Mouse (Mus musculus): Measurements from ENCODE around the gene Tuba1c. TPM values are rescaled to one million over a fixed set of nuclear protein-coding genes. Genes with fewer than 3 reads are reported as not detected.
"Not testable (repeated sequence)": the region's sequence is repeated elsewhere in the genome, so short reads cannot be mapped to it uniquely, and the experiment has no call there.

Tuba1c gene
- total and polyA plus RNA-seq, 2 experiments, result 60.9 to 281 TPM

GRCm38 (mm10) chr15:99065557-99066165, 36.0 kb downstream of the Tuba1c start:
- Histone ChIP-seq H3K9ac (ENCODE audit: low read depth, low read length) (no peak overlapping the region), H3K27ac (replicated peaks; ENCODE audit: insufficient read depth, low read depth, low read length) (no peak overlapping the region), H3K4me1 (ENCODE audit: control insufficient read depth, insufficient read depth, low read length) (no peaks in the 10 kb centered on the region), H3K4me3 (ENCODE audit: insufficient read depth, low read depth, low read length) (no peak overlapping the region), H3K27me3 (ENCODE audit: control insufficient read depth, insufficient read depth, low read length) (no peaks in the 10 kb centered on the region), H3K36me3 (ENCODE audit: control insufficient read depth, insufficient read depth, low read length) (no peaks in the 10 kb centered on the region), H3K79me2 (ENCODE audit: control insufficient read depth, insufficient read depth, low read length) (no peaks in the 10 kb centered on the region)
- WGBS, result 80% methylated on average over 12 of the region's 12 CpGs
- TF ChIP-seq CTCF (IDR thresholded peaks at IDR 0.05; ENCODE audit: low read depth, low read length) (no peak), POLR2A (IDR thresholded peaks at IDR 0.05; ENCODE audit: extremely low read depth, insufficient read depth, low read length) (no peak)
- DNase-seq (ENCODE audit: extremely low read depth, low read depth, low spot score), result no peak

GRCm38 (mm10) chr15:99071988-99072387, 42.3 kb downstream of the Tuba1c start:
- Histone ChIP-seq H3K27ac (replicated peaks; ENCODE audit: insufficient read depth, low read depth, low read length) (no peak overlapping the region), H3K79me2 (ENCODE audit: control insufficient read depth, insufficient read depth, low read length) (no peaks in the 10 kb centered on the region), H3K36me3 (ENCODE audit: control insufficient read depth, insufficient read depth, low read length) (no peaks in the 10 kb centered on the region), H3K4me3 (ENCODE audit: insufficient read depth, low read depth, low read length) (no peak overlapping the region), H3K9ac (ENCODE audit: low read depth, low read length) (no peak overlapping the region), H3K27me3 (ENCODE audit: control insufficient read depth, insufficient read depth, low read length) (no peaks in the 10 kb centered on the region), H3K4me1 (ENCODE audit: control insufficient read depth, insufficient read depth, low read length) (no peaks in the 10 kb centered on the region)
- TF ChIP-seq CTCF (IDR thresholded peaks at IDR 0.05; ENCODE audit: low read depth, low read length) (no peak), POLR2A (IDR thresholded peaks at IDR 0.05; ENCODE audit: extremely low read depth, insufficient read depth, low read length) (no peak)
- WGBS, result 92% methylated on average over 1 of the region's 1 CpGs
- DNase-seq (ENCODE audit: extremely low read depth, low read depth, low spot score), result no peak

- H3K27ac ChIP-seq (replicated peaks; ENCODE audit: insufficient read depth, low read depth, low read length), result peak within 1 kb of the TSS; percentile 62
- no peaks in the 10 kb centered on the region for H3K27me3 ChIP-seq (ENCODE audit: control insufficient read depth, insufficient read depth, low read length)
- H3K79me2 ChIP-seq (ENCODE audit: control insufficient read depth, insufficient read depth, low read length), result no peaks in the 10 kb centered on the region
- TF ChIP-seq CTCF (IDR thresholded peaks at IDR 0.05; ENCODE audit: low read depth, low read length) (no peak), POLR2A (IDR thresholded peaks at IDR 0.05; ENCODE audit: extremely low read depth, insufficient read depth, low read length) (no peak)
- DNase-seq (ENCODE audit: extremely low read depth, low read depth, low spot score), result no peak
- H3K4me1 ChIP-seq (ENCODE audit: control insufficient read depth, insufficient read depth, low read length), result no peaks in the 10 kb centered on the region
- peak within 1 kb of the TSS; percentile 70 for H3K4me3 ChIP-seq (ENCODE audit: insufficient read depth, low read depth, low read length)
- H3K36me3 ChIP-seq (ENCODE audit: control insufficient read depth, insufficient read depth, low read length), result no peaks in the 10 kb centered on the region
- 21% methylated on average over 9 of the region's 9 CpGs for WGBS
- peak within 1 kb of the TSS; percentile 75 for H3K9ac ChIP-seq (ENCODE audit: low read depth, low read length)
Observed at GRCm38 (mm10) chr15:99074019-99074599, 44.4 kb downstream of the Tuba1c start, which contains the start of gene Troap. Gene Troap, plus strand, starts transcription at chr15:99074575.

DNA sequence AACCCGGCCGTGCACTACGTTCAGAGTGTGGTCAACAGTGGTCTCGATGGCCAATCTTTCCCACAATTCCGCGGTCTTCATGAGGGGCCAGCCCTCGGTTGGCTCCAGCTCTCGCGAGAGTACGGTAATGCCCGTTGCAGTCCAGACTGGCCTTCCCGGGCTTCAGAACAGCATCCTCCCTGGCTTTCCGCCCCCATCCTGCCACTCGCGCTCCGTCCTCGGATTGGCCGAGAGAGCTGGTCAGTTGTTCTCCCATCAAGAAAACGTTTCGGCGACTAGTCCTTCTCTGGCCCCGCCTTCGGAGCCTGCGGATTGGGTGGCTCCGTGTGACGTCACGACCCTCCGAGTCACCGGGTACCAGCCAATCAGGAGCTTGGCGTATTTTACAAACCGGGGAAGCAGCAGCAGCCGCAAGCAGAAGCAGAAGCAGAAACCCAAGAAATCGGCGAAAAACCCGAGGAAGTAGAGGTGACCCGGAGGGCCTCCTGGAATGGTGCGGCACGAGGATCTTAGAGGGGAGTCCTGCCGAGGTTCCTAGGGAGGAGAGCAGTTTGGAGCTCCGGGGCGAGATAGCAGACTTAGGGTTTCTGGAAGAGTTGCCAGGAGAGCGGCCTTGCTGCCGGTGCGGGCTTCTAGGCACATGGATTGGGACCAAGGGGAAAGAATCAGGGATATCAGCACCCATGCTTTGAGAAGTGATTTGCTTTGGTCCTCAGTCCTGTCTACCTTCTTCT, 45.1 kb downstream of the Tuba1c start:
- peak; percentile 88 for DNase-seq (ENCODE audit: extremely low read depth, low read depth, low spot score)
- Histone ChIP-seq H3K9ac (ENCODE audit: low read depth, low read length) (peak overlapping the region; percentile 75), H3K79me2 (ENCODE audit: control insufficient read depth, insufficient read depth, low read length) (no peaks in the 10 kb centered on the region), H3K27ac (replicated peaks; ENCODE audit: insufficient read depth, low read depth, low read length) (peak overlapping the region; percentile 62), H3K4me3 (ENCODE audit: insufficient read depth, low read depth, low read length) (peak overlapping the region; percentile 70), H3K4me1 (ENCODE audit: control insufficient read depth, insufficient read depth, low read length) (no peaks in the 10 kb centered on the region), H3K36me3 (ENCODE audit: control insufficient read depth, insufficient read depth, low read length) (no peaks in the 10 kb centered on the region), H3K27me3 (ENCODE audit: control insufficient read depth, insufficient read depth, low read length) (no peaks in the 10 kb centered on the region)
- under 1% methylated on average over 44 of the region's 44 CpGs for WGBS
- 0 out of 2 replicates have a peak, but pooled peaks have one; percentile 21 for TF ChIP-seq POLR2A (IDR thresholded peaks at IDR 0.05; ENCODE audit: extremely low read depth, insufficient read depth, low read length)
- TF ChIP-seq CTCF (IDR thresholded peaks at IDR 0.05; ENCODE audit: low read depth, low read length), result no peak

- H3K4me1 ChIP-seq (ENCODE audit: control insufficient read depth, insufficient read depth, low read length); H3K36me3 ChIP-seq (ENCODE audit: control insufficient read depth, insufficient read depth, low read length); H3K27ac ChIP-seq (replicated peaks; ENCODE audit: insufficient read depth, low read depth, low read length); H3K79me2 ChIP-seq (ENCODE audit: control insufficient read depth, insufficient read depth, low read length); H3K27me3 ChIP-seq (ENCODE audit: control insufficient read depth, insufficient read depth, low read length); DNase-seq (ENCODE audit: extremely low read depth, low read depth, low spot score); H3K9ac ChIP-seq (ENCODE audit: low read depth, low read length); H3K4me3 ChIP-seq (ENCODE audit: insufficient read depth, low read depth, low read length): not testable (repeated sequence)
- 97% methylated on average over 3 of the region's 3 CpGs for WGBS
Observed at GRCm38 (mm10) chr15:99076011-99076410, 46.3 kb downstream of the Tuba1c start.
